Mouse (Mus musculus) MEL (cell line): ENCODE results near the gene Mipol1. TPM values are rescaled to one million over a fixed set of nuclear protein-coding genes. Genes with fewer than 3 reads are reported as not detected.

Source experiments
- DNase-seq: peaks from one replicate; pipeline ENCODE4 v3.0.0; 2011; ENCODE audit warnings: low read depth, low spot score
- H3K27ac ChIP-seq: 2 replicates; pipeline ENCODE4 v1.5.1; 2012; ENCODE audit warnings: low read depth, mild to moderate bottlenecking, control low read depth, low read length, moderate library complexity; ENCODE audit not compliant: control insufficient read depth
- H3K27me3 ChIP-seq, 2 experiments: fragments of 150-350 bp in 1 of 2; sonication (generic) in 1 of 2; 2 replicates each; pipeline ENCODE4 v1.6.1; 2012; ENCODE audit warnings: low read length in 2 of 2, mild to moderate bottlenecking in 2 of 2, improper control_type of control experiment in 1 of 2, moderate library complexity in 1 of 2; ENCODE audit not compliant: insufficient read depth in 2 of 2, control insufficient read depth in 1 of 2
- H3K36me3 ChIP-seq, 2 experiments: 2 replicates each; pipeline ENCODE4 v1.6.1; 2012 to 2014; ENCODE audit warnings: low read length in 2 of 2, improper control_type of control experiment in 1 of 2, inconsistent platforms in 1 of 2, mild to moderate bottlenecking in 1 of 2; ENCODE audit not compliant: insufficient read depth in 2 of 2, control insufficient read depth in 1 of 2
- H3K4me1 ChIP-seq, 2 experiments: fragments of 150-350 bp in 1 of 2; sonication (generic) in 1 of 2; 2 replicates each; pipeline ENCODE4 v1.6.1; 2012; ENCODE audit warnings: low read length in 2 of 2, improper control_type of control experiment in 1 of 2, mild to moderate bottlenecking in 1 of 2; ENCODE audit not compliant: insufficient read depth in 2 of 2, control insufficient read depth in 1 of 2
- H3K4me3 ChIP-seq, 2 experiments: fragments of 150-350 bp in 1 of 2; sonication (generic) in 1 of 2; 2 replicates each; pipeline ENCODE4 v1.5.1; 2012; ENCODE audit warnings: low read depth in 2 of 2, low read length in 2 of 2, mild to moderate bottlenecking in 2 of 2, moderate library complexity in 2 of 2, control low read depth in 1 of 2, improper control_type of control experiment in 1 of 2; ENCODE audit not compliant: control insufficient read depth in 1 of 2, insufficient read depth in 1 of 2
- H3K79me2 ChIP-seq: 2 replicates; pipeline ENCODE4 v1.6.1; 2012; ENCODE audit warnings: mild to moderate bottlenecking, low read length, moderate library complexity; ENCODE audit not compliant: control insufficient read depth, poor library complexity, insufficient read depth
- H3K9ac ChIP-seq: 2 replicates; pipeline ENCODE4 v1.6.1; 2012; ENCODE audit warnings: low read depth, mild to moderate bottlenecking, control low read depth, low read length, moderate library complexity; ENCODE audit not compliant: control insufficient read depth, poor library complexity, severe bottlenecking
- H3K9me3 ChIP-seq: fragments of 150-350 bp; sonication (generic); replicated peaks from 2 replicates; pipeline ENCODE4 v1.6.1; 2012; ENCODE audit warnings: mild to moderate bottlenecking, low read length, improper control_type of control experiment, moderate library complexity; ENCODE audit not compliant: insufficient read depth
- CHD1 ChIP-seq: IDR thresholded peaks from 2 replicates; pipeline ENCODE4 v1.6.1; 2012; ENCODE audit warnings: low read depth, mild to moderate bottlenecking, inconsistent platforms, low read length, improper control_type of control experiment
- CTCF ChIP-seq, 3 experiments: IDR thresholded peaks in 2 of 3; conservative IDR thresholded peaks in 1 of 3; 2 replicates each; pipeline ENCODE4 v1.5.1; 2011 to 2012; ENCODE audit warnings: low read length in 3 of 3, low read depth in 2 of 3, mild to moderate bottlenecking in 2 of 3, improper control_type of control experiment in 1 of 3, inconsistent platforms in 1 of 3, mixed read lengths in 1 of 3, moderate library complexity in 1 of 3; ENCODE audit not compliant: control insufficient read depth in 1 of 3, insufficient read depth in 1 of 3, poor library complexity in 1 of 3, severe bottlenecking in 1 of 3
- E2F4 ChIP-seq: IDR thresholded peaks from 2 replicates; pipeline ENCODE4 v1.6.1; 2011; ENCODE audit warnings: low read depth, low read length, improper control_type of control experiment, borderline replicate concordance
- EP300 ChIP-seq, 2 experiments: IDR thresholded peaks; 2 replicates each; pipeline ENCODE4 v1.6.1; 2011; ENCODE audit warnings: improper control_type of control experiment in 2 of 2, low read length in 2 of 2, low read depth in 1 of 2, mild to moderate bottlenecking in 1 of 2
- JUND ChIP-seq: IDR thresholded peaks from 2 replicates; pipeline ENCODE4 v1.6.1; 2011; ENCODE audit warnings: low read depth, mild to moderate bottlenecking, improper control_type of control experiment, low read length
- KAT2A ChIP-seq: conservative IDR thresholded peaks from 2 replicates; pipeline ENCODE4 v1.6.1; 2012; ENCODE audit warnings: low read depth, low read length, improper control_type of control experiment, inconsistent platforms
- MAX ChIP-seq: IDR thresholded peaks from 2 replicates; pipeline ENCODE4 v1.6.1; 2011; ENCODE audit warnings: low read length, improper control_type of control experiment
- MAZ ChIP-seq: IDR thresholded peaks from 2 replicates; pipeline ENCODE4 v1.6.1; 2012; ENCODE audit warnings: low read depth, mild to moderate bottlenecking, inconsistent platforms, low read length, improper control_type of control experiment
- MYC ChIP-seq: IDR thresholded peaks from 2 replicates; pipeline ENCODE4 v1.6.1; 2011; ENCODE audit warnings: low read depth, mild to moderate bottlenecking, low read length, improper control_type of control experiment, moderate library complexity
- NELFE ChIP-seq: IDR thresholded peaks from 2 replicates; pipeline ENCODE4 v1.6.1; 2011; ENCODE audit warnings: low read depth, low read length, improper control_type of control experiment
- POLR2A ChIP-seq, 2 experiments: IDR thresholded peaks; 2 replicates each; pipeline ENCODE4 v1.6.1; 2011 to 2012; ENCODE audit warnings: low read length in 2 of 2, mild to moderate bottlenecking in 2 of 2, control low read depth in 1 of 2, improper control_type of control experiment in 1 of 2, low read depth in 1 of 2, moderate library complexity in 1 of 2; ENCODE audit not compliant: control insufficient read depth in 1 of 2, insufficient read depth in 1 of 2, poor library complexity in 1 of 2
- POLR2AphosphoS2 ChIP-seq: IDR thresholded peaks from 2 replicates; pipeline ENCODE4 v1.6.1; 2011; ENCODE audit warnings: low read length, improper control_type of control experiment
- RCOR1 ChIP-seq: IDR thresholded peaks from 2 replicates; pipeline ENCODE4 v1.6.1; 2012; ENCODE audit warnings: low read depth, mild to moderate bottlenecking, inconsistent platforms, low read length, improper control_type of control experiment
- TAL1 ChIP-seq: IDR thresholded peaks from 2 replicates; pipeline ENCODE4 v1.6.1; 2012; ENCODE audit warnings: mild to moderate bottlenecking, inconsistent platforms, low read length, moderate library complexity, mixed read lengths
- USF1 ChIP-seq: IDR thresholded peaks from 2 replicates; pipeline ENCODE4 v1.6.1; 2014; ENCODE audit warnings: low read depth, mild to moderate bottlenecking, inconsistent platforms, low read length, improper control_type of control experiment, moderate library complexity
- ZKSCAN1 ChIP-seq: IDR thresholded peaks from 2 replicates; pipeline ENCODE4 v1.6.1; 2012; ENCODE audit warnings: low read depth, mild to moderate bottlenecking, inconsistent platforms, low read length, improper control_type of control experiment, moderate library complexity
- ZNF384 ChIP-seq: IDR thresholded peaks from 2 replicates; pipeline ENCODE4 v1.6.1; 2012; ENCODE audit warnings: low read depth, mild to moderate bottlenecking, inconsistent platforms, low read length, improper control_type of control experiment
- polyA plus RNA-seq, 2 experiments: library from polyadenylated mRNA; stranded (reverse) in 1 of 2; unstranded in 1 of 2; fragments of >175 nt in 1 of 2; fragments of >200 nt in 1 of 2; gene quantifications; 2 replicates each; pipeline versions ENCODE4 v1.2.1 to v1.2.4; 2012; ENCODE audit warnings: low replicate concordance in 2 of 2, low read depth in 1 of 2; ENCODE audit not compliant: insufficient read length in 2 of 2, insufficient read depth in 1 of 2, missing spikeins in 1 of 2
- total RNA-seq: library from RNA; depleted of rRNA; stranded (reverse); fragments of 300-350 nt; gene quantifications from 2 replicates; pipeline ENCODE4 v1.2.3, GENCODE M21; 2012

Mipol1 gene
- total and polyA plus RNA-seq, 3 experiments, result 4.0 to 8.3 TPM; not detected in 1

DNA sequence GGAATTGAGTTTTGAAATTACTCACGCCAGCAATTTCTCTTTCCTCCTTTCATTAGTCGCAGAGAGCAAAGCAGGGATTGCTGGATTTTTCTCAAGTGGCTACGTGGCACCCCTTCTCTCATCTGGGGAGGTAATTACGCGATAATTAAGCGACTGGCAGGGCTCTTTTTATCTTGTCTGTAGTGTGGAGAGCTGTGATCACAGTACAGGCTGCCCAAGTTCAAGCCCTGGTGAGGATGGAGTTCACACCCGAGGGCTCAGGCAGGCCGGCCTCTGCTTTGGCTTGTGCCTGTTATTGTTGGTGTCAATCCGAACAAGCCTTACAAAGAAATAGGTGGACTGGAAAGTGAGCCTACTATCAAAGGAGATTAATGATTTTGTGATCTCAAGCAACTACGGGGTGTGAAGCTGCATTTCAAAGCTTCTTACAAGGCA, 309.3 kb downstream of the Mipol1 start:
- H3K4me1 ChIP-seq, result no peaks in the 10 kb centered on the region
- H3K27ac ChIP-seq, result no peak overlapping the region
- no peak for TF ChIP-seq USF1
- TF ChIP-seq MAX, result no peak
- TF ChIP-seq CHD1, result no peak
- no peak for TF ChIP-seq E2F4
- TF ChIP-seq ZNF384, result no peak
- no peak for TF ChIP-seq JUND
- TF ChIP-seq MYC, result no peak
- TF ChIP-seq ZKSCAN1, result no peak
- no peak for TF ChIP-seq POLR2AphosphoS2
- no peak for TF ChIP-seq RCOR1
- no peak for TF ChIP-seq TAL1
- no peak for TF ChIP-seq KAT2A
- no peak for TF ChIP-seq MAZ
- no peak for TF ChIP-seq EP300 (IDR thresholded peaks at IDR 0.05; ENCODE audit: low read depth in 1 of 2, low read length in 2 of 2)
- no peak for TF ChIP-seq POLR2A (IDR thresholded peaks at IDR 0.05; ENCODE audit: control insufficient read depth in 1 of 2, insufficient read depth in 1 of 2, low read depth in 1 of 2, low read length in 2 of 2, poor library complexity in 1 of 2)
- TF ChIP-seq NELFE, result no peak
- no peak for TF ChIP-seq CTCF (IDR thresholded peaks at IDR 0.05 in 2 of 3, conservative IDR thresholded peaks at IDR 0.05 in 1 of 3; ENCODE audit: control insufficient read depth in 1 of 3, insufficient read depth in 1 of 3, low read depth in 2 of 3, low read length in 3 of 3, poor library complexity in 1 of 3, severe bottlenecking in 1 of 3)
- H3K27me3 ChIP-seq, result no peaks in the 10 kb centered on the region
- H3K79me2 ChIP-seq, result no peaks in the 10 kb centered on the region
- no peak overlapping the region for H3K9ac ChIP-seq
- H3K4me3 ChIP-seq, result no peak overlapping the region
- H3K9me3 ChIP-seq, result no peaks in the 10 kb centered on the region
- DNase-seq, result no peak
- no peaks in the 10 kb centered on the region for H3K36me3 ChIP-seq

DNA sequence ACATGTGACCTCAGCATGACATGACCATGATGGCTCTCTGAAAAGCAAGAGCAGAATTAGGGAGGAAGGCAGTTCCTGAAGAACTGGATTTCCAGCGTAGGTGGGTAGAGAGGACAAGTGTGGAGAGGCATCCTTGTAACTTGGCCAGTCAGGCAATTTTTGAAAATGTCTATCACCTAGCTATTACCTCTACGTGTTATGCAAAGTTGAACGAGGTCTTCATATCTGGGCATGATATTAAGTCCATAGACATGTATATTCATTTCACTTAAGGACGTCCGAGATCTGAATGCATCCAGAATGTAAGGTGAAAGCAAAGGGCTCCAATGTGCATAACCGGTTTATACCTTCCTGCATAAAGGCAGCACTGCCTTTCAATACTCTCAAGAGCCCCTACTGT, 310.9 kb downstream of the Mipol1 start:
- Histone ChIP-seq H3K4me3 (no peak overlapping the region), H3K4me1 (no peaks in the 10 kb centered on the region)
- no peak for TF ChIP-seq EP300 (IDR thresholded peaks at IDR 0.05; ENCODE audit: low read depth in 1 of 2, low read length in 2 of 2)
- TF ChIP-seq, all 39 proteins: peak for 0
- Histone ChIP-seq H3K9me3 (no peaks in the 10 kb centered on the region), H3K9ac (no peak overlapping the region), H3K27me3 (no peaks in the 10 kb centered on the region), H3K36me3 (no peaks in the 10 kb centered on the region), H3K79me2 (no peaks in the 10 kb centered on the region), H3K27ac (no peak overlapping the region)
- no peak for DNase-seq
